Mouse (Mus musculus) frontal cortex, adult (tissue): ENCODE data around the gene Itga9.
A peak's percentile ranks its signal among the peaks of the same experiment; 100 is the strongest.

ENCODE experiments used
- ATAC-seq: cut with Nextera tagmentation; 2 replicates; pipeline ENCODE4 v1.9.2; 2017; ENCODE audit warnings: mild to moderate bottlenecking, moderate library complexity, mixed read lengths; ENCODE audit not compliant: low TSS enrichment

The Itga9 gene

GRCm38 (mm10) chr9:118606817-118607371 is 404 bp downstream of the Itga9 start:
- ATAC-seq: no peak

GRCm38 (mm10) chr9:118607701-118608401 is 1.4 kb downstream of the Itga9 start:
- ATAC-seq: no peak

- no peak for ATAC-seq
Measured at GRCm38 (mm10) chr9:118608556-118608955, 2.1 kb downstream of the Itga9 start.

- 0 out of 2 replicates have a peak, but pooled peaks have one; percentile 31 for ATAC-seq
Measured at GRCm38 (mm10) chr9:118610060-118610459, 3.6 kb downstream of the Itga9 start.

- ATAC-seq: peak; percentile 85
Measured at GRCm38 (mm10) chr9:118611111-118611541, 4.6 kb downstream of the Itga9 start.

GRCm38 (mm10) chr9:118611958-118612581 is 5.6 kb downstream of the Itga9 start:
- no peak for ATAC-seq

GRCm38 (mm10) chr9:118617237-118617636 is 10.7 kb downstream of the Itga9 start:
- ATAC-seq: no peak

GRCm38 (mm10) chr9:118618732-118619250 is 12.3 kb downstream of the Itga9 start:
- ATAC-seq: no peak

- ATAC-seq: no peak
Measured at GRCm38 (mm10) chr9:118620807-118621206, 14.3 kb downstream of the Itga9 start.

- ATAC-seq: no peak
Measured at GRCm38 (mm10) chr9:118621691-118622090, 15.2 kb downstream of the Itga9 start.

GRCm38 (mm10) chr9:118622376-118623166 is 16.1 kb downstream of the Itga9 start:
- ATAC-seq: no peak

- ATAC-seq: no peak
Measured at GRCm38 (mm10) chr9:118623483-118623882, 17.0 kb downstream of the Itga9 start.

GRCm38 (mm10) chr9:118624146-118624545 is 17.7 kb downstream of the Itga9 start:
- ATAC-seq: peak; percentile 31; the same call in 1 of the 2 replicates

- ATAC-seq: no peak
Measured at GRCm38 (mm10) chr9:118629763-118630379, 23.4 kb downstream of the Itga9 start.

- peak; percentile 57; the same call in 1 of the 2 replicates for ATAC-seq
Measured at GRCm38 (mm10) chr9:118631775-118632757, 25.6 kb downstream of the Itga9 start.

GRCm38 (mm10) chr9:118632758-118633143 is 26.3 kb downstream of the Itga9 start:
- peak; percentile 57; the same call in 1 of the 2 replicates for ATAC-seq

- no peak for ATAC-seq
Measured at GRCm38 (mm10) chr9:118638642-118639210, 32.2 kb downstream of the Itga9 start.

- no peak for ATAC-seq
Measured at GRCm38 (mm10) chr9:118645698-118646355, 39.3 kb downstream of the Itga9 start.

- ATAC-seq: no peak
Measured at GRCm38 (mm10) chr9:118647495-118647894, 41.0 kb downstream of the Itga9 start.
